Mouse (Mus musculus) heart, embryonic 16.5 days (tissue): ENCODE measurements at regions not wholly inside any gene's neighbourhood (a gene's known extent, or its start where the extent isn't known, plus 50 kb on each side); places are given as distances from the start of the nearest gene placed in this dataset.

Experiments used
- ATAC-seq: fragments of 200-750 bp; cut with Nextera tagmentation; replicated peaks from 2 replicates; pipeline ENCODE4 v1.8.0; 2017; ENCODE audit warnings: moderate number of reproducible peaks; ENCODE audit not compliant: insufficient read depth, low FRiP score; ENCODE audit errors: extremely low read depth
- H3K27ac ChIP-seq: fragments of 300-500 bp; sonication (generic); 2 replicates; pipeline ENCODE4 v1.5.1; 2014; ENCODE audit warnings: mild to moderate bottlenecking, low read length, control low read depth, moderate library complexity
- H3K27me3 ChIP-seq: fragments of 300-500 bp; sonication (generic); 2 replicates; pipeline ENCODE4 v1.6.1; 2014; ENCODE audit warnings: low read length, mixed read lengths; ENCODE audit not compliant: control insufficient read depth, insufficient read depth
- H3K36me3 ChIP-seq: fragments of 300-500 bp; sonication (generic); 2 replicates; pipeline ENCODE4 v1.6.1; 2014; ENCODE audit not compliant: control insufficient read depth, insufficient read depth
- H3K4me1 ChIP-seq: fragments of 300-500 bp; sonication (generic); 2 replicates; pipeline ENCODE4 v1.6.1; 2014; ENCODE audit warnings: low read length, mixed read lengths; ENCODE audit not compliant: control insufficient read depth, insufficient read depth
- H3K4me2 ChIP-seq: fragments of 300-500 bp; sonication (generic); 2 replicates; pipeline ENCODE4 v1.6.1; 2014; ENCODE audit warnings: low read depth, mild to moderate bottlenecking, control low read depth, low read length
- H3K4me3 ChIP-seq: fragments of 300-500 bp; sonication (generic); 2 replicates; pipeline ENCODE4 v1.5.1; 2014; ENCODE audit warnings: mild to moderate bottlenecking, control low read depth, low read length
- H3K9ac ChIP-seq: fragments of 300-500 bp; sonication (generic); 2 replicates; pipeline ENCODE4 v1.6.1; 2014; ENCODE audit warnings: low read length, control low read depth
- H3K9me3 ChIP-seq: fragments of 300-500 bp; sonication (generic); replicated peaks from 2 replicates; pipeline ENCODE4 v1.6.1; 2016; ENCODE audit warnings: low read length; ENCODE audit not compliant: control insufficient read depth
- WGBS: fragments of 180-500 bp; shearing (Covaris S2); extraction: QIAGEN DNeasy Blood & Tissue Kit; methylation state at CpG from one replicate; pipeline ENCODE4 v1.1.7; 2014; 5-methylcytosine and 5-hydroxymethylcytosine counted together

- H3K27me3 ChIP-seq: no peaks in the 10 kb centered on the region
- H3K4me3 ChIP-seq: no peak overlapping the region
- H3K9me3 ChIP-seq: 0 out of 2 replicates have a peak, but pooled peaks cover 4% of the 10 kb centered on the region
- no peak overlapping the region for H3K4me2 ChIP-seq
- H3K9ac ChIP-seq: no peak overlapping the region
- H3K27ac ChIP-seq: 0 out of 2 replicates have a peak overlapping the region, but pooled peaks have one; percentile 37
- ATAC-seq: no peak
- 85% methylated on average over 4 of the region's 4 CpGs for WGBS
- peaks cover 5% of the 10 kb centered on the region; the same call in 1 of the 2 replicates for H3K4me1 ChIP-seq
- no peaks in the 10 kb centered on the region for H3K36me3 ChIP-seq
Observed at GRCm38 (mm10) chr5:146675887-146676277, 90.8 kb upstream of the Gpr12 start.

- no peaks in the 10 kb centered on the region for H3K36me3 ChIP-seq
- peaks cover 5% of the 10 kb centered on the region; the same call in 1 of the 2 replicates for H3K4me1 ChIP-seq
- 0 out of 2 replicates have a peak, but pooled peaks cover 4% of the 10 kb centered on the region for H3K9me3 ChIP-seq
- H3K4me3 ChIP-seq: no peak overlapping the region
- peak; percentile 58 for ATAC-seq
- H3K9ac ChIP-seq: no peak overlapping the region; the same call in 1 of the 2 replicates
- 23% methylated on average over 19 of the region's 19 CpGs for WGBS
- H3K27ac ChIP-seq: 0 out of 2 replicates have a peak overlapping the region, but pooled peaks have one; percentile 37
- H3K4me2 ChIP-seq: no peak overlapping the region
- H3K27me3 ChIP-seq: no peaks in the 10 kb centered on the region
Observed at GRCm38 (mm10) chr5:146675006-146675886, 90.2 kb upstream of the Gpr12 start.

- H3K9ac ChIP-seq: no peak overlapping the region
Observed at GRCm38 (mm10) chr5:146661751-146662150, 76.7 kb upstream of the Gpr12 start.

GRCm38 (mm10) chr5:146657228-146657627 lies 72.2 kb upstream of the Gpr12 start:
- H3K4me3 ChIP-seq: no peak overlapping the region
- no peak overlapping the region for H3K9ac ChIP-seq
- no peaks in the 10 kb centered on the region for H3K9me3 ChIP-seq
- ATAC-seq: no peak
- WGBS: 84% methylated on average over 2 of the region's 2 CpGs
- no peak overlapping the region for H3K4me2 ChIP-seq
- no peaks in the 10 kb centered on the region for H3K27me3 ChIP-seq
- no peak overlapping the region for H3K27ac ChIP-seq
- H3K36me3 ChIP-seq: no peaks in the 10 kb centered on the region
- no peaks in the 10 kb centered on the region for H3K4me1 ChIP-seq

More at GRCm38 (mm10) chr5:146661751-146662150, 76.7 kb upstream of the Gpr12 start:
- ATAC-seq: no peak
- Histone ChIP-seq H3K27ac (no peak overlapping the region), H3K4me2 (no peak overlapping the region), H3K36me3 (no peaks in the 10 kb centered on the region), H3K4me3 (no peak overlapping the region), H3K9me3 (no peaks in the 10 kb centered on the region), H3K27me3 (no peaks in the 10 kb centered on the region), H3K4me1 (no peaks in the 10 kb centered on the region)
- 70% methylated on average over 8 of the region's 8 CpGs for WGBS

GRCm38 (mm10) chr5:146655394-146655793 lies 70.4 kb upstream of the Gpr12 start:
- 49% methylated on average over 7 of the region's 7 CpGs for WGBS
- peak overlapping the region; percentile 23; the same call in 1 of the 2 replicates for H3K4me2 ChIP-seq
- no peak overlapping the region for H3K27ac ChIP-seq
- no peak overlapping the region for H3K9ac ChIP-seq
- no peaks in the 10 kb centered on the region for H3K27me3 ChIP-seq
- no peaks in the 10 kb centered on the region for H3K4me1 ChIP-seq
- H3K36me3 ChIP-seq: no peaks in the 10 kb centered on the region
- no peak for ATAC-seq
- H3K9me3 ChIP-seq: no peaks in the 10 kb centered on the region
- no peak overlapping the region for H3K4me3 ChIP-seq

- Histone ChIP-seq H3K4me3 (no peak overlapping the region), H3K4me2 (no peak overlapping the region), H3K36me3 (no peaks in the 10 kb centered on the region), H3K27ac (no peak overlapping the region), H3K9me3 (no peaks in the 10 kb centered on the region), H3K27me3 (no peaks in the 10 kb centered on the region), H3K9ac (no peak overlapping the region), H3K4me1 (no peaks in the 10 kb centered on the region)
- WGBS: 76% methylated on average over 19 of the region's 19 CpGs
- ATAC-seq: no peak
Observed at GRCm38 (mm10) chr5:146653686-146654450, 68.8 kb upstream of the Gpr12 start.

- no peak for ATAC-seq
Observed at GRCm38 (mm10) chr5:146652874-146653273, 67.8 kb upstream of the Gpr12 start.

GRCm38 (mm10) chr5:146648519-146649060 lies 63.6 kb upstream of the Gpr12 start:
- H3K9me3 ChIP-seq: no peaks in the 10 kb centered on the region
- H3K27me3 ChIP-seq: no peaks in the 10 kb centered on the region
- WGBS: 71% methylated on average over 4 of the region's 4 CpGs
- no peak overlapping the region for H3K4me2 ChIP-seq
- H3K4me1 ChIP-seq: no peaks in the 10 kb centered on the region
- H3K27ac ChIP-seq: no peak overlapping the region
- H3K9ac ChIP-seq: no peak overlapping the region
- ATAC-seq: no peak
- no peaks in the 10 kb centered on the region for H3K36me3 ChIP-seq
- H3K4me3 ChIP-seq: no peak overlapping the region

More at GRCm38 (mm10) chr5:146652874-146653273, 67.8 kb upstream of the Gpr12 start:
- no peak overlapping the region for H3K27ac ChIP-seq
- no peaks in the 10 kb centered on the region for H3K4me1 ChIP-seq
- no peak overlapping the region for H3K4me3 ChIP-seq
- WGBS: 58% methylated on average over 5 of the region's 5 CpGs
- H3K4me2 ChIP-seq: no peak overlapping the region
- H3K9ac ChIP-seq: no peak overlapping the region
- no peaks in the 10 kb centered on the region for H3K36me3 ChIP-seq
- no peaks in the 10 kb centered on the region for H3K9me3 ChIP-seq
- no peaks in the 10 kb centered on the region for H3K27me3 ChIP-seq
